Mouse (Mus musculus) lung, adult 2 months (tissue): ENCODE data around the gene Zfp524.

ENCODE experiments used
- CTCF ChIP-seq: fragments of 200-500 bp; IDR thresholded peaks from 2 replicates; pipeline ENCODE4 v1.5.1; 2011; ENCODE audit warnings: mild to moderate bottlenecking, low read length, control low read depth; ENCODE audit not compliant: insufficient read depth
- POLR2A ChIP-seq: fragments of 200-500 bp; IDR thresholded peaks from 2 replicates; pipeline ENCODE4 v1.6.1; 2011; ENCODE audit warnings: low read depth, mild to moderate bottlenecking, control low read depth, low read length, borderline replicate concordance; ENCODE audit errors: extremely low read depth

GRCm38 (mm10) chr7:5060239-5060731, 46.1 kb downstream of the Zfp524 start:
- peak; percentile 73 for TF ChIP-seq CTCF
- TF ChIP-seq POLR2A = no peak
